Mouse (Mus musculus): ENCODE data around the gene Gpatch8.

GRCm38 (mm10) chr11:102566290-102566689 lies 10.1 kb upstream of the Gpatch8 start:
- TF ChIP-seq ETS1 (conservative IDR thresholded peaks at IDR 0.05; ENCODE audit: low read depth, low read length) = no peak
- no peak for TF ChIP-seq SIN3A (IDR thresholded peaks at IDR 0.05; ENCODE audit: low read length)
- TF ChIP-seq CHD2 (IDR thresholded peaks at IDR 0.05; ENCODE audit: low read length) = no peak
- TF ChIP-seq POLR2A (IDR thresholded peaks at IDR 0.05; ENCODE audit: low read depth, low read length) = no peak
- TF ChIP-seq EP300 (IDR thresholded peaks at IDR 0.05; ENCODE audit: low read length) = no peak
- no peak for TF ChIP-seq CTCF (conservative IDR thresholded peaks at IDR 0.05 in 1 of 2, IDR thresholded peaks at IDR 0.05 in 1 of 2; ENCODE audit: low read depth in 2 of 2, low read length in 2 of 2)
- TF ChIP-seq MYC (IDR thresholded peaks at IDR 0.05; ENCODE audit: low read depth, low read length) = no peak
- TF ChIP-seq ZMIZ1 (IDR thresholded peaks at IDR 0.05; ENCODE audit: low read depth, low read length) = no peak
- TF ChIP-seq CHD1 (IDR thresholded peaks at IDR 0.05; ENCODE audit: low read depth, low read length) = no peak

Measured in CH12.LX (cell line).